Mouse (Mus musculus): Measurements from ENCODE around the gene Kars.

- TF ChIP-seq USF2 (conservative IDR thresholded peaks at IDR 0.05; ENCODE audit: low read depth, low read length), result no peak
- TF ChIP-seq IRF4 (IDR thresholded peaks at IDR 0.05; ENCODE audit: low read depth, low read length), result no peak; the same call in 1 of the 2 replicates
- no peak for TF ChIP-seq CHD2 (IDR thresholded peaks at IDR 0.05; ENCODE audit: low read length)
- no peak for TF ChIP-seq ETS1 (conservative IDR thresholded peaks at IDR 0.05; ENCODE audit: low read depth, low read length)
- TF ChIP-seq POLR2A (IDR thresholded peaks at IDR 0.05; ENCODE audit: low read depth, low read length), result no peak
Measured at GRCm38 (mm10) chr8:112011816-112012242, 706 bp upstream of the Kars start.
